Mouse (Mus musculus): ENCODE measurements around the gene Gm5767. TPM values are rescaled to one million over a fixed set of nuclear protein-coding genes. Genes with fewer than 3 reads are reported as not detected.

Gm5767 gene
- polyA plus RNA-seq, 1 experiment = not detected

- Histone ChIP-seq H3K4me3 (ENCODE audit: insufficient read depth, low read depth, low read length) (no peak overlapping the region), H3K4me1 (ENCODE audit: control insufficient read depth, insufficient read depth, insufficient read length, low read length) (peaks cover 66% of the 10 kb centered on the region), H3K27ac (replicated peaks; ENCODE audit: low read depth, low read length) (peak overlapping the region; percentile 80)
Observed at GRCm38 (mm10) chr16:8663606-8664539, 16.7 kb upstream of the Gm5767 start.

- peak overlapping the region; percentile 80 for H3K27ac ChIP-seq (replicated peaks; ENCODE audit: low read depth, low read length)
- peaks cover 74% of the 10 kb centered on the region for H3K4me1 ChIP-seq (ENCODE audit: control insufficient read depth, insufficient read depth, insufficient read length, low read length)
Observed at GRCm38 (mm10) chr16:8665367-8665766, 15.2 kb upstream of the Gm5767 start.

DNA sequence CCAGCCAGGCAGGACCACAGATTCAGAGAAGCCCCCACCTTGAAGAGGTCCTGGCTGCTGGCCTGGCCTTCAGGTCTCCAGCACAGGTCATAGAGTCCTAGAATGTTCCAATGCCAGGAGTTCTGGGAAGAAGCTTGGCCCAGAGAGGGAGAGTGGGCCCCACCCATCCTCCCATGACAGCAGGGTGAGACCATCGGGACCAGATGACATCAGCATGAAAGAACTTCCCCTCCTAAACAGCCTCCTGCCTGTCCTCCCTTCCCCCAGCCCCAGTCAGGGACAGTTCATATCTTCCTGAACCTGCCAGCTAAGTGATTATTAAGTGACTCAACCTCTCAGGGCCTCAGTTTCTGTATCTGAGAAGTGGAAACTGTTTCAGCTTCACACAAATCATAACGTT lies 14.1 kb upstream of the Gm5767 start:
- no peak overlapping the region for H3K4me3 ChIP-seq (ENCODE audit: insufficient read depth, low read depth, low read length)
- H3K4me1 ChIP-seq (ENCODE audit: control insufficient read depth, insufficient read depth, insufficient read length, low read length) = peaks cover 71% of the 10 kb centered on the region

More at GRCm38 (mm10) chr16:8665367-8665766, 15.2 kb upstream of the Gm5767 start:
- H3K4me3 ChIP-seq (ENCODE audit: insufficient read depth, low read depth, low read length) = no peak overlapping the region

DNA sequence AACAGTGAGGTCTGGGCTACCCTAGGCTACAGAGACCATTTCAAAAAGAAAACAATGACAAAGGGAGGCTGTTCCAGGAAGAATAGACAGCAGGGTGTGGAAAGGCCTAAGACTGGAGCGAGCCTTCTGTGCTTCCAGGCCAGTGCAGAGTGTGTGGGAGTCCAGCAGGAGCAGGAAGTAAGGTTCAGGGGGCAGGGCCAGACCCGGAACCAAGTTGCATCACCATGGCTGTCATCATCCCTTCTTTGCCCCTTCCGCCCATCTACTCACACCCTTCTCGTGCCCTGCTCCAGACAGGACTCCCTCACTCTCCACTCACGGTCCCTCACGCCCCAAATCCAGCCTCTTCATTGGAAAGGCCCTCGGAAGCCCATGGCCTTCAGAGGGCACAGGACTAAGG lies 13.3 kb upstream of the Gm5767 start:
- H3K4me1 ChIP-seq (ENCODE audit: control insufficient read depth, insufficient read depth, insufficient read length, low read length) = peaks cover 71% of the 10 kb centered on the region
- peak overlapping the region; percentile 80 for H3K27ac ChIP-seq (replicated peaks; ENCODE audit: low read depth, low read length)
- no peak overlapping the region for H3K4me3 ChIP-seq (ENCODE audit: insufficient read depth, low read depth, low read length)

More for the DNA sequence above, 14.1 kb upstream of the Gm5767 start:
- peak overlapping the region; percentile 80 for H3K27ac ChIP-seq (replicated peaks; ENCODE audit: low read depth, low read length)

GRCm38 (mm10) chr16:8667814-8668213 lies 12.8 kb upstream of the Gm5767 start:
- H3K4me3 ChIP-seq (ENCODE audit: insufficient read depth, low read depth, low read length) = no peak overlapping the region
- peak overlapping the region; percentile 80 for H3K27ac ChIP-seq (replicated peaks; ENCODE audit: low read depth, low read length)
- H3K4me1 ChIP-seq (ENCODE audit: control insufficient read depth, insufficient read depth, insufficient read length, low read length) = peaks cover 68% of the 10 kb centered on the region

DNA sequence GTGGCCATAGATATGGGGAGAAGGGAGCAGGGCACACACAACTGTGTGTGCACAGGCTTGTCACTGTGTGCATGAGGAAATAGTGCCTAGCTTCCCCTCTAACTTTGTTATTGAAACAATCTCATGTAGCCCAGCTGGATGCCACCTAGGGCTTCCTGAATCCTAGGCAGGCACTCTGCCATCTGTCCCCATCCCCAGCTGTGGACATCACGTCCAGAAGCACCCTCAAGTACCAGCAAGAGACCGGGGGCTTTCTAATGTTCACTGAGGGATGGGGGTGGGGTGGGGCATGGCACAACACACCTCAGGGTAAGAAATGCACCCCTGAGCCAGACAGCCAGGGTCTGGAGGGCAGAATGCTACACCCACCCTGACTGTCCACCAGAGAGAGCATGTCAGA lies 12.2 kb upstream of the Gm5767 start:
- no peak overlapping the region for H3K27ac ChIP-seq (replicated peaks; ENCODE audit: low read depth, low read length)
- H3K4me1 ChIP-seq (ENCODE audit: control insufficient read depth, insufficient read depth, insufficient read length, low read length) = peaks cover 62% of the 10 kb centered on the region
- no peak overlapping the region for H3K4me3 ChIP-seq (ENCODE audit: insufficient read depth, low read depth, low read length)

GRCm38 (mm10) chr16:8669432-8669831 lies 11.1 kb upstream of the Gm5767 start:
- H3K4me3 ChIP-seq (ENCODE audit: insufficient read depth, low read depth, low read length) = peak overlapping the region; percentile 13; the same call in 1 of the 2 replicates
- peak overlapping the region; percentile 38; the same call in 1 of the 2 replicates for H3K27ac ChIP-seq (replicated peaks; ENCODE audit: low read depth, low read length)
- H3K4me1 ChIP-seq (ENCODE audit: control insufficient read depth, insufficient read depth, insufficient read length, low read length) = peaks cover 52% of the 10 kb centered on the region

- Histone ChIP-seq H3K4me3 (ENCODE audit: insufficient read depth, low read depth, low read length) (peak overlapping the region; percentile 70), H3K27ac (replicated peaks; ENCODE audit: low read depth, low read length) (peak overlapping the region; percentile 90), H3K4me1 (ENCODE audit: control insufficient read depth, insufficient read depth, insufficient read length, low read length) (peaks cover 43% of the 10 kb centered on the region)
Observed at GRCm38 (mm10) chr16:8670041-8671035, 10.2 kb upstream of the Gm5767 start.

DNA sequence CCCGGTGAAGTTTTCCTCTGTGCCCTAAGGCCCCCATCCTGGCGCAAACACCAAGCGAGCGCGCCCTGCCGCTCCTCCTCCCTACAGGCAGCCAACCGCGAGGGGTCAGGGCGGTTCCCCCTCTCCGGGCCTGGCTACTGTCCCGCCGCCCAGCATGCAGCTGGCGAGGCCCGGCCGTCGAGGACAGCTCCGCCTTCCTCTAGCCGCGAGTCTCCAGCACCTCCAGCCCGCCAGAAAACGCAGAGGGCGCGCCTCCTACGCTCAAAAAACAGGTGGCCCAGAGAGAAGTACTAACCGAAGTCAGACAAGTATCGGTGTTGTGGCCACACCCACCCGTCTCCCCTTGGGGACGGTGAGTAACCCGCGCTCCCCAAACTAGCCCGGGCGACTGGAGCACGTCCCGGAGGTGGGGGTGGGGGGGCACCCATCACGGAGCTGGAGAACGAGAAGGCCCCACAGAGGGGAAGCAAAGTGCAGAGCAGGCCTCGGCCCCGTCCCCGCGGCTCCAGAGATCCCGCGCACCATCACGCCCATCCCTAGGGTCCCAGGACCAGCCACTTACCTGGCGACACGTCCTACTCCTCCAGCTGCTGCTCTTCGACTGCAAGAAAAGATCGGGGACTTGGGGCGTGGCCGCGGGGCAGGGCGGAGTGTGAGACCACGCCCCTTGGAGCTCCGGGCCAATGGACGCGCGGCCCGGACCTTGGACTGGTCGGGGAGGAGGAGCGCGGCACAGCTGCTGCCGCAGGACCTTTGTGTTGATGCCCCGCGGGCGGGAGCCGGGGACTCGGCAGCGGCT lies 8.8 kb upstream of the Gm5767 start, which contains the start of gene Carhsp1:
Gene Carhsp1, minus strand, starts transcription at position 605 of the 799 bp plus-strand sequence.
- H3K4me3 ChIP-seq (ENCODE audit: insufficient read depth, low read depth, low read length) = peak within 1 kb of the TSS; percentile 70
- H3K4me1 ChIP-seq (ENCODE audit: control insufficient read depth, insufficient read depth, insufficient read length, low read length) = peaks cover 31% of the 10 kb centered on the region
- peak within 1 kb of the TSS; percentile 90 for H3K27ac ChIP-seq (replicated peaks; ENCODE audit: low read depth, low read length)

GRCm38 (mm10) chr16:8672350-8672687 lies 8.3 kb upstream of the Gm5767 start:
- Histone ChIP-seq H3K4me1 (ENCODE audit: control insufficient read depth, insufficient read depth, insufficient read length, low read length) (peaks cover 26% of the 10 kb centered on the region), H3K4me3 (ENCODE audit: insufficient read depth, low read depth, low read length) (peak overlapping the region; percentile 42; the same call in 1 of the 2 replicates), H3K27ac (replicated peaks; ENCODE audit: low read depth, low read length) (no peak overlapping the region)

DNA sequence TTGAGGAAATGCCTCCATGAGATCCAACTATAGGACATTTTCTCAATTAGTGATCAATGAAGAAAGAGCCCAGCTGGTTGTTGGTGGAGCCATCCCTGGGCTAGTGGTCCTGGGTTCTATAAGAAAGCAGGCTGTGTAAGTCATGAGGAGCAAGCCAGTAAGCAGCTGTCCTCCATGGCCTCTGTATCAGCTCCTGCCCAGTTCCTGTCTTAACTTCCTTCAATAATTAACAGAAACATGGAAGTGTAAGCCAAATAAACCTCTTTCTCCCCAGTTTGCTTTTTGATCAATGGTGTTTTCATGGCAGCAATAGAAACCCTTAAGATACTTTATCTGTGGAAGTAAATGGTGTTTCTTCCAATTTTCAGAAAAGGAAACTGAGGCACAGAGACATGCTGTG lies 7.8 kb upstream of the Gm5767 start:
- H3K27ac ChIP-seq (replicated peaks; ENCODE audit: low read depth, low read length) = no peak overlapping the region
- H3K4me1 ChIP-seq (ENCODE audit: control insufficient read depth, insufficient read depth, insufficient read length, low read length) = peaks cover 21% of the 10 kb centered on the region
- H3K4me3 ChIP-seq (ENCODE audit: insufficient read depth, low read depth, low read length) = no peak overlapping the region

DNA sequence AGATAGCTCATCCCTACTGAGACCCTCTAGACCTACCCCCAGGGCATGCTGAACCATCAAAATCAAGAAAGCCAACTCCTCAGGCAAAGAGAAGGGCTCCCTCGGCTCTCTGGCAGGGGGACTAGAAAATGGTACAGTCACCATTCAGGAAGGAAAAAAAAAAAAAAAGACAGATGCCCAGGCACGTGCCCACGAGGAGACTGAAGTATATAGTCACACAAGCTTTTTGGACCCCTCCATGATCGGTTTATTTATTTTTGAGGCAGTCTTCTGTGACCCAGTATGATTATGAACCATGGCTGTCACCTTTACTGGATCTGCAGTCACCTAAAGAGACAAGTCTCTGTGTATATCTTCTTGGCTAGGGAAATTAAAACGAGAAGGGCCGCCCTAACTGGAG lies 7.2 kb upstream of the Gm5767 start:
- no peak overlapping the region for H3K27ac ChIP-seq (replicated peaks; ENCODE audit: low read depth, low read length)
- peaks cover 17% of the 10 kb centered on the region for H3K4me1 ChIP-seq (ENCODE audit: control insufficient read depth, insufficient read depth, insufficient read length, low read length)
- no peak overlapping the region for H3K4me3 ChIP-seq (ENCODE audit: insufficient read depth, low read depth, low read length)

DNA sequence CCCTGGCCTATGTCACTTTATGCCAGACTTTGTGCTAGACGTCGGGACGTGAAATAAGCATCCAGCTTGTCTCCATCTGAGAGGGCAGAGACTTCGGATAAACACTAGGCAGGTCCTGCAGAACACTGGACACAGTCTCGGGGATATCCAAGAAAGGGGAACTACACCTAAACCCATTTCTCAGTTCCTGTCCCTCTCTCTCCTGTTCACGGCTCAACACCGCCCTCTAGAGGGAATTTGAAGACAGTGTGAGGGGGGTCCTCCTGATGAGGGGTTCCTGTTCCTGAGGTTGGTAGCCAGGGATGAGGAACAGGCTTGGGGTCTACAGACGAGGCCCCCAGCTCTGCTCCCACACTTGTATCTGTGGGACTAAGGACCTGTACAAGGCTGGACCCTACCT lies 6.4 kb upstream of the Gm5767 start:
- Histone ChIP-seq H3K4me3 (ENCODE audit: insufficient read depth, low read depth, low read length) (no peak overlapping the region; the same call in 1 of the 2 replicates), H3K27ac (replicated peaks; ENCODE audit: low read depth, low read length) (no peak overlapping the region), H3K4me1 (ENCODE audit: control insufficient read depth, insufficient read depth, insufficient read length, low read length) (peaks cover 10% of the 10 kb centered on the region)

- Histone ChIP-seq H3K4me3 (ENCODE audit: insufficient read depth, low read depth, low read length) (no peak overlapping the region), H3K4me1 (ENCODE audit: control insufficient read depth, insufficient read depth, insufficient read length, low read length) (peaks cover 1% of the 10 kb centered on the region; the same call in 1 of the 2 replicates), H3K27ac (replicated peaks; ENCODE audit: low read depth, low read length) (no peak overlapping the region)
Observed at GRCm38 (mm10) chr16:8675559-8675958, 5.0 kb upstream of the Gm5767 start.

All from brown adipose tissue, adult 24 weeks (tissue).